Mouse (Mus musculus) myocyte (in vitro differentiated cells): ENCODE measurements around the gene Dennd1a.

ENCODE experiments used
- CEBPB ChIP-seq: IDR thresholded peaks from 2 replicates; pipeline ENCODE4 v1.6.1; 2011; ENCODE audit warnings: mild to moderate bottlenecking, moderate library complexity; ENCODE audit not compliant: poor library complexity, insufficient read depth, severe bottlenecking
- E2F4 ChIP-seq: IDR thresholded peaks from one replicate; pipeline ENCODE4 v1.6.1; 2011; ENCODE audit warnings: mild to moderate bottlenecking, control low read depth, moderate library complexity; ENCODE audit not compliant: insufficient read depth
- MAX ChIP-seq: IDR thresholded peaks from one replicate; pipeline ENCODE4 v1.6.1; 2011; ENCODE audit warnings: low read depth, mild to moderate bottlenecking, control low read depth
- MYOD1 ChIP-seq, 3 experiments: IDR thresholded peaks; one replicate each; pipeline ENCODE4 v1.6.1; 2011; ENCODE audit warnings: control low read depth in 2 of 3, low read depth in 2 of 3, mild to moderate bottlenecking in 2 of 3, moderate library complexity in 1 of 3; ENCODE audit not compliant: insufficient read length in 2 of 3, control insufficient read depth in 1 of 3
- MYOG ChIP-seq, 3 experiments: IDR thresholded peaks; one replicate each; pipeline ENCODE4 v1.6.1; 2011; ENCODE audit warnings: control low read depth in 2 of 3, low read depth in 2 of 3, mild to moderate bottlenecking in 2 of 3; ENCODE audit not compliant: insufficient read length in 2 of 3, control insufficient read depth in 1 of 3, insufficient read depth in 1 of 3
- POLR2A ChIP-seq: IDR thresholded peaks from one replicate; pipeline ENCODE4 v1.6.1; 2011; ENCODE audit warnings: low read depth, mild to moderate bottlenecking, control low read depth, moderate library complexity; ENCODE audit not compliant: insufficient read length
- POLR2AphosphoS2 ChIP-seq: IDR thresholded peaks from one replicate; pipeline ENCODE4 v1.6.1; 2011; ENCODE audit warnings: low read depth, control low read depth; ENCODE audit not compliant: insufficient read length
- REST ChIP-seq: IDR thresholded peaks from one replicate; pipeline ENCODE4 v1.6.1; 2011; ENCODE audit warnings: mild to moderate bottlenecking, control low read depth, moderate library complexity; ENCODE audit not compliant: insufficient read depth, insufficient read length
- SRF ChIP-seq: IDR thresholded peaks from one replicate; pipeline ENCODE4 v1.6.1; 2011; ENCODE audit warnings: low read depth; ENCODE audit not compliant: control insufficient read depth, insufficient read length
- TCF12 ChIP-seq: IDR thresholded peaks from one replicate; pipeline ENCODE4 v1.6.1; 2011; ENCODE audit warnings: mild to moderate bottlenecking, control low read depth; ENCODE audit not compliant: poor library complexity, insufficient read depth, severe bottlenecking
- TCF3 ChIP-seq: IDR thresholded peaks from one replicate; pipeline ENCODE4 v1.6.1; 2011; ENCODE audit warnings: low read depth, control low read depth; ENCODE audit not compliant: insufficient read length
- USF1 ChIP-seq: IDR thresholded peaks from one replicate; pipeline ENCODE4 v1.6.1; 2011; ENCODE audit warnings: low read depth, mild to moderate bottlenecking, control low read depth, moderate library complexity

DNA sequence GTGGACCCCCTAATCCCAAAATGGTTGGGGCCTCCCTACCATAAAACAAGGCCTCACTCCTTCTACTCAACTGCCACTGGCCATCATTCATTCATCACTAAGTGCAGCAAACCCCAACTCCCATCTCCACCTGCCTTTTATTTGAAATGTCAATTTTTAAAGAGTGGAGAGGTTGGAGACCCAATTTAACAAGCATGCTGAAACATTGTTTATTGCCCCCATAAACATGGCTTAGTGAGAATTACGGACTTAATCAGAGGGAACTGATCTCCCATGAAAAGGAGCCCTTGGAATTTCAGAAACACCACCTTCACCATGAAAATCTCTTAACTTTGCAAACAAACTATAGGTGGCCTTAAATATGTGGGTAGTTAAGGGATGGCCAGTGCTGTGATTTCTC is 315.5 kb downstream of the Dennd1a start:
- TF ChIP-seq MYOG (IDR thresholded peaks at IDR 0.05; ENCODE audit: control insufficient read depth in 1 of 3, insufficient read depth in 1 of 3, insufficient read length in 2 of 3, low read depth in 2 of 3), result no peak
- TF ChIP-seq POLR2A, result no peak
- no peak for TF ChIP-seq MAX
- no peak for TF ChIP-seq TCF12
- TF ChIP-seq CEBPB, result no peak
- no peak for TF ChIP-seq MYOD1 (IDR thresholded peaks at IDR 0.05; ENCODE audit: control insufficient read depth in 1 of 3, insufficient read length in 2 of 3, low read depth in 2 of 3)
- TF ChIP-seq E2F4, result no peak
- TF ChIP-seq USF1, result no peak
- TF ChIP-seq TCF3, result no peak
- TF ChIP-seq POLR2AphosphoS2, result no peak
- TF ChIP-seq SRF, result no peak
- TF ChIP-seq REST, result no peak
